Mouse (Mus musculus) embryonic facial prominence, embryonic 14.5 days (tissue): ENCODE data around the gene Dock1. TPM values are rescaled to one million over a fixed set of nuclear protein-coding genes. Genes with fewer than 3 reads are reported as not detected.
A peak's percentile ranks its signal among the peaks of the same experiment; 100 is the strongest.

Experiments
- ATAC-seq: fragments of 200-750 bp; cut with Nextera tagmentation; 2 replicates; pipeline ENCODE4 v1.8.0; 2017; ENCODE audit warnings: low read depth, moderate number of reproducible peaks, moderate TSS enrichment
- DNase-seq: peaks from one replicate; pipeline ENCODE4 v3.0.0-alpha.2; 2015; ENCODE audit warnings: low spot score
- H3K27ac ChIP-seq: fragments of 300-500 bp; sonication (generic); replicated peaks from 2 replicates; pipeline ENCODE4 v1.5.1; 2014; ENCODE audit warnings: low read depth, mild to moderate bottlenecking, low read length, moderate library complexity
- H3K27me3 ChIP-seq: fragments of 300-500 bp; sonication (generic); replicated peaks from 2 replicates; pipeline ENCODE4 v1.6.1; 2014; ENCODE audit warnings: low read length; ENCODE audit not compliant: control insufficient read depth, insufficient read depth
- H3K36me3 ChIP-seq: fragments of 300-500 bp; sonication (generic); 2 replicates; pipeline ENCODE4 v1.6.1; 2014; ENCODE audit warnings: low read length, mixed read lengths; ENCODE audit not compliant: control insufficient read depth, insufficient read depth
- H3K4me1 ChIP-seq: fragments of 300-500 bp; sonication (generic); 2 replicates; pipeline ENCODE4 v1.6.1; 2014; ENCODE audit warnings: antibody characterized with exemption, low read length; ENCODE audit not compliant: control insufficient read depth, insufficient read depth
- H3K4me2 ChIP-seq: fragments of 300-500 bp; sonication (generic); 2 replicates; pipeline ENCODE4 v1.6.1; 2014; ENCODE audit warnings: low read depth, mild to moderate bottlenecking, low read length, moderate library complexity, mixed read lengths
- H3K4me3 ChIP-seq: fragments of 300-500 bp; sonication (generic); 2 replicates; pipeline ENCODE4 v1.5.1; 2014; ENCODE audit warnings: low read depth, mild to moderate bottlenecking, low read length
- H3K9ac ChIP-seq: fragments of 300-500 bp; sonication (generic); 2 replicates; pipeline ENCODE4 v1.6.1; 2014; ENCODE audit warnings: low read depth, mild to moderate bottlenecking, low read length, moderate library complexity, mixed read lengths
- H3K9me3 ChIP-seq: fragments of 300-500 bp; sonication (generic); 2 replicates; pipeline ENCODE4 v1.6.1; 2016; ENCODE audit warnings: low read length; ENCODE audit not compliant: control insufficient read depth
- WGBS: fragments of 180-500 bp; shearing (Covaris S2); extraction: QIAGEN DNeasy Blood & Tissue Kit; methylation state at CpG from one replicate; pipeline ENCODE4 v1.1.7; 2014; 5-methylcytosine and 5-hydroxymethylcytosine counted together
- polyA plus RNA-seq: library from polyadenylated mRNA; unstranded; fragments of >200 nt; fragmentation: Nextera tagmentation; extraction: Ambion mirVana; gene quantifications from 2 replicates; pipeline ENCODE4 v1.2.1, GENCODE M21; 2014

Dock1 gene
- polyA plus RNA-seq, 1 experiment from 2014 or later: 35.6 TPM

GRCm38 (mm10) chr7:134725551-134726529 lies 55.4 kb downstream of the Dock1 start:
- WGBS: 49% methylated on average over 11 of the region's 11 CpGs
- Histone ChIP-seq H3K9ac (no peak overlapping the region), H3K4me3 (no peak overlapping the region), H3K4me2 (no peak overlapping the region), H3K9me3 (no peaks in the 10 kb centered on the region), H3K4me1 (0 out of 2 replicates have a peak, but pooled peaks cover 6% of the 10 kb centered on the region), H3K27me3 (no peaks in the 10 kb centered on the region), H3K27ac (no peak overlapping the region), H3K36me3 (peaks cover 14% of the 10 kb centered on the region)
- no peak for ATAC-seq
- no peak for DNase-seq

GRCm38 (mm10) chr7:134726530-134727258 lies 56.2 kb downstream of the Dock1 start:
- Histone ChIP-seq H3K4me3 (no peak overlapping the region), H3K27ac (no peak overlapping the region), H3K9me3 (no peaks in the 10 kb centered on the region), H3K36me3 (peaks cover 21% of the 10 kb centered on the region), H3K4me1 (0 out of 2 replicates have a peak, but pooled peaks cover 6% of the 10 kb centered on the region), H3K9ac (no peak overlapping the region), H3K4me2 (no peak overlapping the region), H3K27me3 (no peaks in the 10 kb centered on the region)
- 87% methylated on average over 5 of the region's 5 CpGs for WGBS
- ATAC-seq (no peak), DNase-seq (no peak)

GRCm38 (mm10) chr7:134729348-134729747 lies 58.9 kb downstream of the Dock1 start:
- no peak overlapping the region for H3K27ac ChIP-seq
- ATAC-seq: peak; percentile 47; the same call in 1 of the 2 replicates

GRCm38 (mm10) chr7:134730406-134731126 lies 60.1 kb downstream of the Dock1 start:
- peaks cover 44% of the 10 kb centered on the region for H3K36me3 ChIP-seq
- no peak overlapping the region for H3K4me3 ChIP-seq
- no peak overlapping the region for H3K4me2 ChIP-seq
- H3K9ac ChIP-seq: no peak overlapping the region
- H3K27me3 ChIP-seq: no peaks in the 10 kb centered on the region
- WGBS: 84% methylated on average over 3 of the region's 3 CpGs
- peak; percentile 25 for DNase-seq
- ATAC-seq: peak; percentile 60
- H3K9me3 ChIP-seq: no peaks in the 10 kb centered on the region
- H3K4me1 ChIP-seq: 0 out of 2 replicates have a peak, but pooled peaks cover under 1% of the 10 kb centered on the region
- no peak overlapping the region for H3K27ac ChIP-seq

More at GRCm38 (mm10) chr7:134729348-134729747, 58.9 kb downstream of the Dock1 start:
- no peaks in the 10 kb centered on the region for H3K9me3 ChIP-seq
- no peak overlapping the region for H3K9ac ChIP-seq
- H3K4me3 ChIP-seq: no peak overlapping the region
- no peak overlapping the region for H3K4me2 ChIP-seq
- no peaks in the 10 kb centered on the region for H3K27me3 ChIP-seq
- peaks cover 44% of the 10 kb centered on the region for H3K36me3 ChIP-seq
- DNase-seq: peak; percentile 49
- 0 out of 2 replicates have a peak, but pooled peaks cover 6% of the 10 kb centered on the region for H3K4me1 ChIP-seq

- Histone ChIP-seq H3K27ac (no peak overlapping the region), H3K36me3 (peaks cover 98% of the 10 kb centered on the region), H3K4me3 (no peak overlapping the region), H3K27me3 (no peaks in the 10 kb centered on the region), H3K4me2 (no peak overlapping the region), H3K9ac (no peak overlapping the region), H3K9me3 (no peaks in the 10 kb centered on the region), H3K4me1 (no peaks in the 10 kb centered on the region)
- 97% methylated on average over 4 of the region's 4 CpGs for WGBS
- no peak for DNase-seq
- no peak for ATAC-seq
These were observed 76.6 kb downstream of the Dock1 start for GRCm38 (mm10) chr7:134747059-134747458.

GRCm38 (mm10) chr7:134748376-134748775 lies 77.9 kb downstream of the Dock1 start:
- WGBS: 89% methylated on average over 3 of the region's 3 CpGs
- no peaks in the 10 kb centered on the region for H3K4me1 ChIP-seq
- ATAC-seq (no peak), DNase-seq (no peak)
- H3K4me2 ChIP-seq: no peak overlapping the region
- no peak overlapping the region for H3K9ac ChIP-seq
- no peak overlapping the region for H3K27ac ChIP-seq
- H3K4me3 ChIP-seq: no peak overlapping the region
- no peaks in the 10 kb centered on the region for H3K9me3 ChIP-seq
- peaks cover 99% of the 10 kb centered on the region for H3K36me3 ChIP-seq
- no peaks in the 10 kb centered on the region for H3K27me3 ChIP-seq

GRCm38 (mm10) chr7:134749613-134750012 lies 79.2 kb downstream of the Dock1 start:
- DNase-seq (no peak), ATAC-seq (no peak)
- no peaks in the 10 kb centered on the region for H3K4me1 ChIP-seq
- WGBS: 88% methylated on average over 1 of the region's 1 CpGs
- no peak overlapping the region for H3K27ac ChIP-seq
- H3K27me3 ChIP-seq: no peaks in the 10 kb centered on the region
- no peak overlapping the region for H3K9ac ChIP-seq
- H3K4me3 ChIP-seq: no peak overlapping the region
- H3K36me3 ChIP-seq: peaks cover 96% of the 10 kb centered on the region
- no peak overlapping the region for H3K4me2 ChIP-seq
- no peaks in the 10 kb centered on the region for H3K9me3 ChIP-seq

- Histone ChIP-seq H3K27me3 (no peaks in the 10 kb centered on the region), H3K9me3 (no peaks in the 10 kb centered on the region), H3K4me3 (no peak overlapping the region), H3K36me3 (peaks cover 96% of the 10 kb centered on the region), H3K27ac (no peak overlapping the region), H3K4me2 (no peak overlapping the region), H3K9ac (no peak overlapping the region), H3K4me1 (no peaks in the 10 kb centered on the region)
- DNase-seq (peak; percentile 7), ATAC-seq (0 out of 2 replicates have a peak, but pooled peaks have one; percentile 22)
- 89% methylated on average over 3 of the region's 3 CpGs for WGBS
These were observed 81.0 kb downstream of the Dock1 start for GRCm38 (mm10) chr7:134751496-134751895.
